Mouse (Mus musculus) hindbrain, embryonic 15.5 days (tissue): ENCODE measurements around the gene Mast3. TPM values are rescaled to one million over a fixed set of nuclear protein-coding genes. Genes with fewer than 3 reads are reported as not detected.

Experiments used
- ATAC-seq: fragments of 200-750 bp; cut with Nextera tagmentation; 2 replicates; pipeline ENCODE4 v1.8.0; 2017; ENCODE audit warnings: low read depth, moderate number of reproducible peaks, moderate TSS enrichment; ENCODE audit not compliant: low FRiP score
- H3K27ac ChIP-seq: fragments of 300-500 bp; sonication (generic); replicated peaks from 2 replicates; pipeline ENCODE4 v1.5.1; 2015; ENCODE audit warnings: mild to moderate bottlenecking, inconsistent platforms
- H3K27me3 ChIP-seq: fragments of 300-500 bp; sonication (generic); 2 replicates; pipeline ENCODE4 v1.6.1; 2015; ENCODE audit warnings: control low read depth, inconsistent platforms
- H3K36me3 ChIP-seq: fragments of 300-500 bp; sonication (generic); 2 replicates; pipeline ENCODE4 v1.6.1; 2015; ENCODE audit warnings: control low read depth, inconsistent platforms
- H3K4me1 ChIP-seq: fragments of 300-500 bp; sonication (generic); replicated peaks from 2 replicates; pipeline ENCODE4 v1.6.1; 2015; ENCODE audit warnings: control low read depth, inconsistent platforms
- H3K4me2 ChIP-seq: fragments of 300-500 bp; sonication (generic); 2 replicates; pipeline ENCODE4 v1.6.1; 2015; ENCODE audit warnings: moderate library complexity, mild to moderate bottlenecking, inconsistent platforms
- H3K4me3 ChIP-seq: fragments of 300-500 bp; sonication (generic); 2 replicates; pipeline ENCODE4 v1.5.1; 2015; ENCODE audit warnings: mild to moderate bottlenecking, inconsistent platforms
- H3K9ac ChIP-seq: fragments of 300-500 bp; sonication (generic); 2 replicates; pipeline ENCODE4 v1.6.1; 2015; ENCODE audit warnings: inconsistent platforms
- H3K9me3 ChIP-seq: fragments of 300-500 bp; sonication (generic); 2 replicates; pipeline ENCODE4 v1.6.1; 2016; ENCODE audit warnings: control low read depth, inconsistent platforms
- WGBS: fragments of 180-500 bp; shearing (Covaris S2); methylation state at CpG from one replicate; pipeline ENCODE4 v1.1.7; 2015; 5-methylcytosine and 5-hydroxymethylcytosine counted together
- polyA plus RNA-seq: library from polyadenylated mRNA; unstranded; fragments of >200 nt; fragmentation: Nextera tagmentation; extraction: Ambion mirVana; gene quantifications from 2 replicates; pipeline ENCODE4 v1.2.1, GENCODE M21; 2015

Mast3 gene
- polyA plus RNA-seq, 1 experiment from 2014 or later, result 25.1 TPM

DNA sequence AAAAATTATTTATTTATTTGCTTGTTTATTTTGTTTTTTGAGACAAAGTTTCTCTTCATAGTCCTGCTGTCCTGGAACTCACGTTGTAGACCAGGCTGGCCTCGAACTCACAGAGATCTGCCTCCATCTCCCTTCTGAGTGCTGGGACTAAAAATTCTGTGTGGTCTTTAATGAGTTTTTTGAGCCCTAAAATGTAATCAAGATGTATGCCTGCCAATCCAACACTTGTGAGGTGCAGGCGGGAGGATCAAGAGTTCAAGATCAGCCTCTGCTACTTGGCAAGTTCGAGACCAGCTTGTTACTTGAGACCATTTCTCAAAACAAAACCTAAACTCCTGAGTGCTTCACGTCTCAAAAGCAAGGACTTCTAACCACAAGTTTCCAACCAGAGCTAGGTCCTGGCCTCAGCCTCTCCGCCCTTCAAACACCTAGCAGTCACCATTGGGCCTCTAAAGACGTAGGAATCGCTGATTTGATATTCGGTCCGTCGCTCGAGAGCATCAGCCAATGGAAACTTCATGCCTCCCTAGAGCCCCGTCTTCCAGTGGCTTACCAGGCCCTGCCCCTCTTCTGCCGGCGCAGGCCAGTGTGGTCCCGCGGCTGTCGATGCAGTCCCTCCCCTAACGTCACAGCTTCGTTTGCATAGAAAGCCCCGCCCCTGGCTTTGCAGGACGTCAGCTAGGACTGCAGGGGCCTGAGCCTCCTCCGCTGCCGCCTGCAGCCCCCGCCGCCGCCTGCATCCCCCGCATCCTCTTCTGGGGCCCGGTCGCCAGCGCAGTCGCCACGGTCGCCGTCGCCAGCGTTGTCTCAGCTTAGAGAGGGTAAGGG is 50.6 kb downstream of the Mast3 start, which contains the start of gene Rab3a:
Rab3a (plus strand) TSS at position 637 of the 828 bp plus-strand sequence.
- Histone ChIP-seq H3K4me1 (peaks cover 52% of the 10 kb centered on the region), H3K27me3 (0 out of 2 replicates have a peak, but pooled peaks cover 3% of the 10 kb centered on the region), H3K36me3 (peaks cover 17% of the 10 kb centered on the region), H3K4me2 (peak within 1 kb of the TSS; percentile 79), H3K4me3 (peak within 1 kb of the TSS; percentile 84), H3K27ac (peak within 1 kb of the TSS; percentile 97), H3K9ac (peak within 1 kb of the TSS; percentile 97), H3K9me3 (no peaks in the 10 kb centered on the region)
- ATAC-seq, result peak; percentile 97
- WGBS, result 8% methylated on average over 37 of the region's 37 CpGs

DNA sequence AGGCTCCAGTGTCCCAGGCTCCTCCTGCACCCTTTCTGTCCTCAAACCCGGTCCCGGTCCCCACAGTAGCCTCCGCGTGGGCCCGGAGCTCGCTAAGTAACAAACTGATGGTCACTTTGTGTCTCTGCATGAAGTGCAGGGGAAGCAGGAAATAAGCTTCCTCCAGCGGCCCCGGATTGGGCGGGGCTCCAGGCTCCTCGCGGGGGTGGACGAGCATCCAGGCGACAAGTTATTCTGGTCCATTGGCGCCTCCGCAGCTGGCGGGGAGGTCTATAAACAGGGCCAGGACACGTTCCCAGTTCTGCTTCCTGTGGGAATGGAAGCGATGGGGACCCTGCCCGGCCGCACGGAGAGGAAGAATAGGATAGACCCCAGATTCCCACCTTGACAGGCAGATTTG is 51.7 kb downstream of the Mast3 start:
- 30% methylated on average over 21 of the region's 21 CpGs for whole genome bisulfite sequencing
- Histone ChIP-seq H3K9me3 (no peaks in the 10 kb centered on the region), H3K4me3 (no peak overlapping the region), H3K36me3 (peaks cover 17% of the 10 kb centered on the region), H3K4me2 (peak overlapping the region; percentile 18; the same call in 1 of the 2 replicates), H3K27ac (peak overlapping the region; percentile 82; the same call in 1 of the 2 replicates), H3K9ac (no peak overlapping the region), H3K27me3 (0 out of 2 replicates have a peak, but pooled peaks cover 9% of the 10 kb centered on the region), H3K4me1 (peaks cover 41% of the 10 kb centered on the region)
- no peak for ATAC-seq

DNA sequence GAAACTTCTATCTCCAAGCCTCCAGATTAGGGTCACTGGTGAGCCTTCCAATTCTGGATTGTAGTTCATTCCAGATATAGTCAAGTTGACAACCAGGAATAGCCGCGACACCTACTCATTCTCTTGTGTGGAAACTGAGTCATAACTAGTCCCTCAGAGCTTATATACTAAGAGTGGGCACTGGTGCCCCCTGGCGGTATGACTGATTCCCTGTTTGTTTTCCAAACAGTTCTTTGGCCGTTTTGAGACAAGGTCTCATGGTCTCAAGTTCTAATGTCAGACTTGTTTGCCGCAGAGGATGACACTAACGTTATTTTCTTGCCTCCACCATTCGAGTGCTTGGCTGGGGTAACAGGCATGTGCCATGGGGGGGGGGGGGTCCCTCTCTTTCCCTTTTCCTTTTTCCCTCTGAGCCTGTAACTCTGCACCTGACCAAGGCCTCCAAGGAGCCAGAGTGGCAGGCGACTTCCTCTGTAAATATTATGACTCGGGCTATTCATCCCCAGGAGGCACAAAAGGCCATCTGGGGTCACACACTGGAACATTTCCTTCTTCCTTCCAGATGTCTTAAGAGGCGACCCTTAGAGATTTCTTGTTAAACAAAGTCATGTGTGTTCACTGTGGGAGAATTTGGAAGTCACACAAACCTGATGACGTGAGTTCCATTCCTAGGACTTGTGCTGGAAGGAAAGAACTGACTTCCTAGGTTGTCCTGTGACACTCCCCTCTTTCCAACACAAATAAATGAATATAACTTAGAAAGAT is 52.7 kb downstream of the Mast3 start:
- peaks cover 31% of the 10 kb centered on the region for H3K4me1 ChIP-seq
- no peak overlapping the region for H3K9ac ChIP-seq
- H3K4me2 ChIP-seq, result no peak overlapping the region
- 0 out of 2 replicates have a peak, but pooled peaks cover 13% of the 10 kb centered on the region for H3K27me3 ChIP-seq
- 44% methylated on average over 11 of the region's 11 CpGs for WGBS
- H3K9me3 ChIP-seq, result no peaks in the 10 kb centered on the region
- ATAC-seq, result no peak
- peaks cover 12% of the 10 kb centered on the region for H3K36me3 ChIP-seq
- no peak overlapping the region for H3K27ac ChIP-seq
- no peak overlapping the region for H3K4me3 ChIP-seq

DNA sequence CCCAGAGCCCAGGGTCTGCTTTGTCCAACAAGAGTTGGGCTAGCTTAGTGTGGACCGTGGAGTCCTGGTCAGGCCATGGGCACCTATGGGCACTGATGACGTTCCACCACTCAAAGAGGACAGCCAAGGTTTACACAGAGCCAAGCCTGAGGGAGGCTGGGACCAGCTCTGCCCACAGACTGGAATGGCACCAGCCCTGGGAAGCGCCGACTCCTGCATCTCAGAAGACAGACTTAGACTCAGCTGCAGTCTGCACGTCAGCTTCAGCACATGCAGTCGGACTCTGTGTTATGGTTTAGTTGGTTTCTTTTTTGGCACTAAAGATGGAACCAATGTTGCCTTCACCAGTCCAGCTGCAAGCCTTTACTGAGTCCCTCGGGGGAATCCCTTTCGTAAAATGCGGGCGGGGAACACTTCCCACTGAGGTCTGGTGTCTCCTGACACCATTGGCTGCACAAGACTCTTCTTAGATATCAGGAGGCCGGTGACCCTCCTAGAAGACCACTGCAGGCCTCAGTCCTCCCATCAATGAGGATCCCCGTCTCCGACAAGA is 54.6 kb downstream of the Mast3 start:
- no peak for ATAC-seq
- Histone ChIP-seq H3K36me3 (no peaks in the 10 kb centered on the region), H3K4me1 (peaks cover 12% of the 10 kb centered on the region; the same call in 1 of the 2 replicates), H3K4me2 (no peak overlapping the region), H3K27ac (no peak overlapping the region), H3K9ac (no peak overlapping the region), H3K9me3 (no peaks in the 10 kb centered on the region), H3K27me3 (peaks cover 29% of the 10 kb centered on the region), H3K4me3 (no peak overlapping the region)
- WGBS, result 85% methylated on average over 13 of the region's 13 CpGs

DNA sequence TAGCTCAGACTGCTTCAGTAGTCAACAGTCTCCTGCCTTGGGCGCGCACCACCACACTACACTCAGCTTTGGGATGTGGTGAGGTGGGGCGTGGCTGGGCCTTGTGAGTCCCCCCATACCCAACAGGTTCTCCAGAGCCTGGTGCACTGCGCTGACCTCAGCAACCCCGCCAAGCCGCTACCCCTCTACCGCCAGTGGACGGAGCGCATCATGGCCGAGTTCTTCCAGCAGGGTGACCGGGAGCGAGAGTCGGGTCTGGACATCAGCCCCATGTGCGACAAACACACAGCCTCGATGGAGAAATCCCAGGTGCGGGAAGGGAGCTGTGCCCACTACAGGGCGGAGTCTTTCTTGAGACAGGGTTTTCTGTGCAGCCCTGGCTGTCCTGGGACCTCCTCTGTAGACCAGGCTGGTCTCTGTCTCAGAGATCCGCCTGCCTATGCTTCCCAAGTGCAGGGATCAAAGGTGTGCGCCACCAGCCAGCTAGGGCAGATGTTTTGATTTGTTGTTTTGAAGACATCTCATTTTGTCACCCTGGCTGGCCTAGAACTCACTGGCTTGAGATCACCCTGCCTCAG is 55.7 kb downstream of the Mast3 start:
- ATAC-seq, result no peak
- Histone ChIP-seq H3K27me3 (peaks cover 37% of the 10 kb centered on the region), H3K4me3 (no peak overlapping the region), H3K36me3 (no peaks in the 10 kb centered on the region), H3K4me1 (peaks cover 11% of the 10 kb centered on the region), H3K27ac (no peak overlapping the region), H3K9me3 (no peaks in the 10 kb centered on the region), H3K4me2 (no peak overlapping the region), H3K9ac (no peak overlapping the region)
- 82% methylated on average over 19 of the region's 19 CpGs for WGBS

DNA sequence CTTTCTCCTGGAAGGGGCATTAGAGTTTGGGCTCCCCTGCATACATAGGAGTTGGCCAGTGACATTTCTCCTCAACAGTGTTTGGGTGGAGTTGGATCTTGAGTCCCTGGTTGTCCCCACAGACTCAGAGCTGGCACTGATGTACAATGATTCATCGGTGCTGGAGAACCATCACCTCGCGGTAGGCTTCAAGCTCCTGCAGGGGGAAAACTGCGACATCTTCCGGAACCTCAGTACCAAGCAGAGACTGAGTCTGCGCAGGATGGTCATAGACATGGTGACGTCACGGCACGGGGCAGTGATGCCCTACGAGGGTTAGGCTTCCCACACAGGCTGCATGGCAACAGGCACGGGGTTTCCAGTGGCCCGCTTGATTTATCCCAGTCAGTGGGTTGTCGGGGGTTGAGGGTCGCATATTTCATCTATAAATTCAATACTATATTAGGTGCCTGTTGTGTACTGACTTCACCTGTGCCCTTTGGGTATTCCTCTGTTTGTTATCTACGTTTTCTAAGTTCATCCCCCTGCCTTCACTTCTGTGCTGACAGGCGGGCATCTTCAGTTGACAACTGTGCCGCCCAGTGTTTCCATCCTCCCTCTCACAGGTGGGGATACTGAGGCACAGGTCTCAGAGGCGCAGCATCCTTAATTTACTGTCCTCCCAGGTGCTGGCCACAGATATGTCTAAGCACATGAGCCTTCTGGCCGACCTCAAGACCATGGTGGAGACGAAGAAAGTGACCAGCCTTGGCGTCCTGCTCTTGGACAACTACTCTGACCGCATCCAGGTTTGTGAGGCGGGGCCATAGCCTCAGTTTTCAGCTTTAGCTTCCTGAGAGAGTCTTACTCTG is 56.4 kb downstream of the Mast3 start:
- no peaks in the 10 kb centered on the region for H3K36me3 ChIP-seq

DNA sequence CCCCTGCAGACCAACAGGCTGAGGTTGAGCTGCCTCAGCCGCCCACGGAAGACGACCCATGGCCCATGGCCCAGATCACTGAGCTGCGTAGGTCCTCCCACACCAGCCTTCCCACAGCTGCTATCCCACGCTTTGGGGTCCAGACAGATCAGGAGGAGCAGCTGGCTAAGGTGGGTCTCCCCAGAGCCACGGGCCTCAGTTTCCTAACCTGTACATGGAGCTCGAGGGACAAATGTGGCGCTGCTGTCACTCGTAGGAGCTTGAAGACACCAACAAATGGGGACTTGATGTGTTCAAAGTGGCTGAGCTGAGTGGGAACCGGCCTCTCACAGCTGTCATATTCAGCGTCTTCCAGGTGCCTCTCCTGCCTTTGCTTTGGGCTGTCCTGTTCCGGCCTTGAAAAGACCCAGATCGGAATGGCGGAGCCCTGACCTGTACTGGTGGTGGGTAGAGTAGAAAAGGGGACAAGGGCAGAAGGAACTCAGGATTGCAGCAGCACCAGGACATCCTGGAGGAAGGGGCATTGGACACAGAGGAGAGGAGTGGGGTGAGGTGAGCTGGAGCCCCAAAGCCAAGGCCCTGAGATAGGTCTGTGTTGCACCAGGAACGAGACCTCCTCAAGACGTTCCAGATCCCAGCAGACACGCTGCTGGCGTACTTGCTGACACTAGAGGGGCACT is 57.5 kb downstream of the Mast3 start:
- no peak overlapping the region for H3K9ac ChIP-seq
- no peak for ATAC-seq
- H3K27me3 ChIP-seq, result peaks cover 56% of the 10 kb centered on the region
- no peak overlapping the region for H3K4me2 ChIP-seq
- H3K27ac ChIP-seq, result no peak overlapping the region
- WGBS, result 83% methylated on average over 18 of the region's 18 CpGs
- peaks cover 17% of the 10 kb centered on the region for H3K4me1 ChIP-seq
- H3K4me3 ChIP-seq, result no peak overlapping the region
- no peaks in the 10 kb centered on the region for H3K36me3 ChIP-seq
- no peaks in the 10 kb centered on the region for H3K9me3 ChIP-seq

More for the DNA sequence above, 56.4 kb downstream of the Mast3 start:
- H3K9me3 ChIP-seq, result no peaks in the 10 kb centered on the region
- no peak overlapping the region for H3K27ac ChIP-seq
- H3K4me1 ChIP-seq, result peaks cover 13% of the 10 kb centered on the region
- peaks cover 44% of the 10 kb centered on the region for H3K27me3 ChIP-seq
- no peak overlapping the region for H3K9ac ChIP-seq
- WGBS, result 91% methylated on average over 23 of the region's 23 CpGs
- H3K4me2 ChIP-seq, result no peak overlapping the region
- ATAC-seq, result no peak
- no peak overlapping the region for H3K4me3 ChIP-seq

DNA sequence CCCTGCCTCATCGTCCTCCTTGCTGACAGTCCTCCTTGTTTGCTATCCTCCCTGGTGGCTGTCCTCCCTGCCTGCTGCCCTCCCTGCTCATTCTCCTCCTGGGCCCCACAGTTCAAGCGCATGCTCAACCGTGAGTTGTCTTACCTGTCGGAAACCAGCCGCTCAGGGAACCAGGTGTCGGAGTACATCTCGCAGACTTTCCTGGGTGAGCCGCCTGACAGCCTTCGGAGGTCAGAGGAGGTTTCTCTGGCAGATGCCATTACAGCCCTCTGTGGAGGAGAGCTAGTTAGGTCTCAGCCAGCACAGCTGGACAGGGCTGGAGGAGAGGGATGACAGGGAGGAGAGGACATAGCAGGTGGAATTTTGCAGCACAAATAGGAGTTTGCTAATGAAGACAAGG is 58.2 kb downstream of the Mast3 start:
- Histone ChIP-seq H3K36me3 (no peaks in the 10 kb centered on the region), H3K27me3 (peaks cover 62% of the 10 kb centered on the region), H3K4me1 (peaks cover 17% of the 10 kb centered on the region), H3K4me3 (no peak overlapping the region), H3K9ac (no peak overlapping the region), H3K4me2 (no peak overlapping the region), H3K27ac (no peak overlapping the region), H3K9me3 (no peaks in the 10 kb centered on the region)
- whole genome bisulfite sequencing, result 73% methylated on average over 9 of the region's 9 CpGs
- ATAC-seq, result no peak

DNA sequence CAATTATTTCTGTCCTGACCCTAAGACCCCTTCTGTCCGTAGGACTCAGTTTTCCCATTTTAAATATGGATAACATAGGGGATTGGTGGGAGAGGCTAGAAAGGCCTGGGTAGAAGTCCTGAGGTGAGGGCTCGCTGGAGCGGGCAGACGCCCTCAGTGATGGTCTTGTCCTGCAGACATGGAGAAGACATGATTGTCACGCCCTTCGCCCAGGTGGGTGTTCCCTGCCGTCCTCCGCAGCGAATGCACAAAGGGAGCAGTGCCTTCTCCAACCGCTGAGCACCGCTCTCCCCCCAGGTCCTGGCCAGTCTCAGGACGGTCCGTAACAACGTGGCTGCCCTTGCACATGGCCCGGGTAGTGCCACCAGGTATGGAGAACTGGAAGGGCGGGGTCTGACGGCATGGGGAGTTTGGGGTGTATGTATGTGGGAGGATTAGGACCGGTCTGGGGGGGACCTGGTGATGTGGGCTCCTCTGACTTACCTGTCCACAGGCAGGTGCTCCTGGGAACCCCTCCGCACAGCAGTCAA is 59.1 kb downstream of the Mast3 start:
- WGBS, result 57% methylated on average over 19 of the region's 19 CpGs
- Histone ChIP-seq H3K4me3 (no peak overlapping the region), H3K27me3 (peaks cover 63% of the 10 kb centered on the region), H3K9me3 (no peaks in the 10 kb centered on the region), H3K9ac (no peak overlapping the region), H3K36me3 (no peaks in the 10 kb centered on the region), H3K4me1 (peaks cover 17% of the 10 kb centered on the region), H3K4me2 (no peak overlapping the region), H3K27ac (no peak overlapping the region)
- no peak for ATAC-seq

DNA sequence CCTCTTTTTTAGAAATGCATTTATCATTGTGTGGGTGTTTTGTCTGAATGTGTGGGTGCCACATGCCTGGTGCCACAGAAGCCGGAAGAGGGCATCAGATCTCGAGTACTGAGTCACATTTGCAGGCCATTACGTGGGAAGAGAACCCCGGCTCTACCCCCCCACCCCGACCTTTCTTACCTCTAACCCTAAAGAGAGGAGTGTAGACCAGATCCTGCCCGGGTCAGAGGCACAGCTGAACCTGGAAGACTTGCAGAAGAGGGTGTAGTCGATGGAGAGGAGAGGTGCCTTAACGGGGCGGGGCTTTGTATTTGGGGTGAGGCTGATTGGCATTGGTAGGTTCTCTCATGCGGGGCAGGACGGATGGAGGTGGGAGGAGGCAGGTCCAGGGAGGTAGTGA is 60.0 kb downstream of the Mast3 start:
- WGBS, result 52% methylated on average over 11 of the region's 11 CpGs
- no peak for ATAC-seq
- peaks cover 17% of the 10 kb centered on the region for H3K4me1 ChIP-seq
- no peaks in the 10 kb centered on the region for H3K36me3 ChIP-seq
- H3K4me2 ChIP-seq, result peak overlapping the region; percentile 61; the same call in 1 of the 2 replicates
- no peak overlapping the region for H3K27ac ChIP-seq
- no peaks in the 10 kb centered on the region for H3K9me3 ChIP-seq
- no peak overlapping the region for H3K9ac ChIP-seq
- no peak overlapping the region for H3K4me3 ChIP-seq
- H3K27me3 ChIP-seq, result peaks cover 63% of the 10 kb centered on the region
